Mouse (Mus musculus) liver, embryonic 13.5 days (tissue): Measurements from ENCODE around the gene Pde4a. TPM values are rescaled to one million over a fixed set of nuclear protein-coding genes. Genes with fewer than 3 reads are reported as not detected.
A peak's percentile ranks its signal among the peaks of the same experiment; 100 is the strongest.

Source experiments
- ATAC-seq: fragments of 200-750 bp; cut with Nextera tagmentation; 2 replicates; pipeline ENCODE4 v1.8.0; 2017; ENCODE audit warnings: low read depth, mild to moderate bottlenecking, moderate number of reproducible peaks, moderate library complexity
- DNase-seq: peaks from one replicate; pipeline ENCODE4 v3.0.0; 2022
- H3K27ac ChIP-seq: fragments of 300-500 bp; sonication (generic); 2 replicates; pipeline ENCODE4 v1.5.1; 2015; ENCODE audit warnings: moderate library complexity, mild to moderate bottlenecking, inconsistent platforms
- H3K27me3 ChIP-seq: fragments of 300-500 bp; sonication (generic); 2 replicates; pipeline ENCODE4 v1.6.1; 2015; ENCODE audit warnings: mild to moderate bottlenecking, inconsistent platforms
- H3K36me3 ChIP-seq: fragments of 300-500 bp; sonication (generic); 2 replicates; pipeline ENCODE4 v1.6.1; 2015; ENCODE audit warnings: mild to moderate bottlenecking, inconsistent platforms
- H3K4me1 ChIP-seq: fragments of 300-500 bp; sonication (generic); replicated peaks from 2 replicates; pipeline ENCODE4 v1.6.1; 2015; ENCODE audit warnings: inconsistent platforms
- H3K4me2 ChIP-seq: fragments of 300-500 bp; sonication (generic); 2 replicates; pipeline ENCODE4 v1.6.1; 2015; ENCODE audit warnings: inconsistent platforms, mild to moderate bottlenecking, moderate library complexity
- H3K4me3 ChIP-seq: fragments of 300-500 bp; sonication (generic); replicated peaks from 2 replicates; pipeline ENCODE4 v1.5.1; 2015; ENCODE audit warnings: mild to moderate bottlenecking, inconsistent platforms
- H3K9ac ChIP-seq: fragments of 300-500 bp; sonication (generic); 2 replicates; pipeline ENCODE4 v1.6.1; 2015; ENCODE audit warnings: mild to moderate bottlenecking, inconsistent platforms
- H3K9me3 ChIP-seq: fragments of 300-500 bp; sonication (generic); replicated peaks from 2 replicates; pipeline ENCODE4 v1.6.1; 2016; ENCODE audit warnings: inconsistent platforms
- WGBS: fragments of 180-500 bp; shearing (Covaris S2); methylation state at CpG from one replicate; pipeline ENCODE4 v1.1.7; 2015; ENCODE audit not compliant: insufficient replicate concordance; 5-methylcytosine and 5-hydroxymethylcytosine counted together
- polyA plus RNA-seq: library from polyadenylated mRNA; unstranded; fragments of >200 nt; fragmentation: Nextera tagmentation; extraction: Ambion mirVana; gene quantifications from 2 replicates; pipeline ENCODE4 v1.2.1, GENCODE M21; 2015

The Pde4a gene
- polyA plus RNA-seq, 1 experiment from 2014 or later: 2.0 TPM

DNA sequence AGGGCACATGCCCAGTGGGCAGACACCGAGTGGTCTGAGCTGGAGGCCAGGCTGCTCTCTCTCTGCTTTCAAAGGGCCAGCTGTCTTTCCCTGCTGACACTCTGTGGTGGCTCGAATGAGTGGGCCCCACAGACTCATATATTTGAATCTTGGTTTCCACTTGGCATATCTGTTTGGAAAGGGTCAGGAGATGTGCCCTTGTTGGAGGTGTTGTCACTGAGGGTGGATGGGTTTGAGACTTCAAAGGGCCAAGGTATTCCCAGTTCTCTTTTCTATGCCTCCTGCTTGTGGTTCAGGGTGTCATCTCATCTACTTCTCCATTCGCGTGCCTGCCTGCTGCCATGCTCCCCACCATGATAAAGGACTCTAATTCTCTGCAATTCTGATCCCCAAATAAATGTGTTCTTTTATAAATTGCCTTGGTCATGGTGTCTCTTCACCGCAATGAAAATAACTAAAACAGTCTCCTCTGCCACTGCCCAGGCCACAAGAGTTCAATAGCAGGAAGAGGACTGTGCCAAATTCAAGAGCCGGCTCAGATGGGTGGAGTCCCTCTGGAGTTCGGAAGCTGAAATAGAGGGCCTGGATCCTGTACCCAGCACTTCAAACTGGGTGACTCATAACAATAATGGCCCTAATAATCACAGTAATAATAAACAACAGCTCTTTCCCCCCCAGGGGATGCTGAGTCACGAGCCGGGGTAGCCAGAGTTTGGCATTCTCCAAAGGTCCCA is 30.8 kb upstream of the Pde4a start:
- 58% methylated on average over 9 of the region's 9 CpGs for WGBS
- ATAC-seq: no peak
- no peak overlapping the region for H3K27ac ChIP-seq

GRCm38 (mm10) chr9:21135329-21135890 is 30.1 kb upstream of the Pde4a start:
- H3K4me3 ChIP-seq: no peak overlapping the region
- peaks cover 29% of the 10 kb centered on the region for H3K36me3 ChIP-seq
- 58% methylated on average over 4 of the region's 4 CpGs for WGBS
- H3K27me3 ChIP-seq: no peaks in the 10 kb centered on the region
- peaks cover 43% of the 10 kb centered on the region for H3K4me1 ChIP-seq
- no peaks in the 10 kb centered on the region for H3K9me3 ChIP-seq
- no peak overlapping the region for H3K4me2 ChIP-seq
- no peak overlapping the region for H3K9ac ChIP-seq
- no peak for ATAC-seq
- DNase-seq: no peak
- H3K27ac ChIP-seq: no peak overlapping the region

More for the DNA sequence above, 30.8 kb upstream of the Pde4a start:
- H3K9me3 ChIP-seq: no peaks in the 10 kb centered on the region
- no peaks in the 10 kb centered on the region for H3K27me3 ChIP-seq
- H3K4me3 ChIP-seq: no peak overlapping the region
- H3K4me2 ChIP-seq: no peak overlapping the region
- peaks cover 23% of the 10 kb centered on the region for H3K36me3 ChIP-seq
- H3K4me1 ChIP-seq: peaks cover 47% of the 10 kb centered on the region
- no peak overlapping the region for H3K9ac ChIP-seq
- no peak for DNase-seq

GRCm38 (mm10) chr9:21135941-21136381 is 29.6 kb upstream of the Pde4a start:
- DNase-seq (no peak), ATAC-seq (no peak)
- Histone ChIP-seq H3K36me3 (peaks cover 35% of the 10 kb centered on the region), H3K27me3 (no peaks in the 10 kb centered on the region), H3K4me3 (no peak overlapping the region), H3K9ac (0 out of 2 replicates have a peak overlapping the region, but pooled peaks have one; percentile 10), H3K27ac (peak overlapping the region; percentile 31; the same call in 1 of the 2 replicates), H3K4me1 (peaks cover 38% of the 10 kb centered on the region), H3K4me2 (no peak overlapping the region), H3K9me3 (no peaks in the 10 kb centered on the region)
- 48% methylated on average over 1 of the region's 1 CpGs for WGBS

GRCm38 (mm10) chr9:21136401-21136800 is 29.1 kb upstream of the Pde4a start:
- DNase-seq: no peak
- Histone ChIP-seq H3K9ac (0 out of 2 replicates have a peak overlapping the region, but pooled peaks have one; percentile 10), H3K4me1 (peaks cover 34% of the 10 kb centered on the region), H3K36me3 (peaks cover 39% of the 10 kb centered on the region), H3K4me3 (no peak overlapping the region), H3K27me3 (no peaks in the 10 kb centered on the region), H3K27ac (peak overlapping the region; percentile 31; the same call in 1 of the 2 replicates), H3K9me3 (no peaks in the 10 kb centered on the region), H3K4me2 (no peak overlapping the region)
- WGBS: 38% methylated on average over 6 of the region's 6 CpGs
- ATAC-seq: no peak

DNA sequence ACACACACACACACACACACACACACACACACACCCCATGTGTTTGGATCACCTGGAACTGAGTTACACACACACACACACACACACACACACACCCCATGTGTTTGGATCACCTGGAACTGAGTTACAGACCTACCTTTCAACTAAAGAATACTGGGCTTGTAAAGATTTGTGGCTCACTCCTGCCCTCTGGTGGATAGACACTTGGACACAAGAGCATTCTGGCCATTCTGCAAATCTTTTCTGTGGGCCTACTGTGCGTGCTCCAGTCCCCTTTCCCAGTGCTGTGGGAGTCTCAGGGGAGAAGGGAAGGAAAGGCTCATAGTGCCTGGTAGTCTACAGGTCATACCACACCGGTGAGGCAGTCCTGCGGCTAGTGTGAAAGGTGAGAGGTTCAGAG is 28.3 kb upstream of the Pde4a start:
- Histone ChIP-seq H3K36me3 (peaks cover 47% of the 10 kb centered on the region), H3K27ac (peak overlapping the region; percentile 29; the same call in 1 of the 2 replicates), H3K9me3 (no peaks in the 10 kb centered on the region), H3K4me3 (no peak overlapping the region), H3K9ac (no peak overlapping the region), H3K27me3 (no peaks in the 10 kb centered on the region), H3K4me1 (peaks cover 28% of the 10 kb centered on the region), H3K4me2 (no peak overlapping the region)
- DNase-seq (peak; percentile 40), ATAC-seq (peak; percentile 21)
- WGBS: 42% methylated on average over 3 of the region's 3 CpGs

GRCm38 (mm10) chr9:21138386-21138785 is 27.1 kb upstream of the Pde4a start:
- 64% methylated on average over 4 of the region's 4 CpGs for WGBS
- H3K9ac ChIP-seq: no peak overlapping the region

DNA sequence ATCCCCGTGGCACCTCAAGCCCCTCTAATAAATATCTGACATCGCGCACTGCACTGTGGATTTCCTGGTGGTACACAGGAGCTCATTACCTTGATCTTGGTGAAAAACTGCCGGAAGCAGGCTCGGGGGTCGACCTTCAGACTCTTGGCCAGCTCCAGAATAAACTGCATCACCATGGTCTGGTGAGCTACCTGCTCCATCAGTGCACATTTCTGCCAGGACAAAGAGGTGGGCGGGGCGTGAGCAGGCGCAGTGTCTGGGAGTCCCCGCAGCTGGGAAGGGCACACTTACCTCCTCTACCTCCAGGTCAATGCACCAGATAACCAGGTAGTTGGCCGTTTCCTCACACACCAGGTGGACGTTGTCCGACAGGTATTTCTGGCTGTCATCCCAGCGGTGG is 23.6 kb upstream of the Pde4a start:
- ATAC-seq (no peak), DNase-seq (no peak)
- WGBS: 88% methylated on average over 14 of the region's 14 CpGs
- no peak overlapping the region for H3K4me2 ChIP-seq
- no peak overlapping the region for H3K4me3 ChIP-seq
- no peak overlapping the region for H3K27ac ChIP-seq
- peaks cover 22% of the 10 kb centered on the region for H3K4me1 ChIP-seq
- H3K27me3 ChIP-seq: no peaks in the 10 kb centered on the region
- no peak overlapping the region for H3K9ac ChIP-seq
- H3K36me3 ChIP-seq: peaks cover 92% of the 10 kb centered on the region
- no peaks in the 10 kb centered on the region for H3K9me3 ChIP-seq

More at GRCm38 (mm10) chr9:21138386-21138785, 27.1 kb upstream of the Pde4a start:
- Histone ChIP-seq H3K4me3 (no peak overlapping the region), H3K27ac (peak overlapping the region; percentile 29), H3K4me1 (peaks cover 23% of the 10 kb centered on the region), H3K4me2 (no peak overlapping the region), H3K36me3 (peaks cover 59% of the 10 kb centered on the region), H3K9me3 (no peaks in the 10 kb centered on the region), H3K27me3 (no peaks in the 10 kb centered on the region)
- DNase-seq: no peak
- no peak for ATAC-seq

DNA sequence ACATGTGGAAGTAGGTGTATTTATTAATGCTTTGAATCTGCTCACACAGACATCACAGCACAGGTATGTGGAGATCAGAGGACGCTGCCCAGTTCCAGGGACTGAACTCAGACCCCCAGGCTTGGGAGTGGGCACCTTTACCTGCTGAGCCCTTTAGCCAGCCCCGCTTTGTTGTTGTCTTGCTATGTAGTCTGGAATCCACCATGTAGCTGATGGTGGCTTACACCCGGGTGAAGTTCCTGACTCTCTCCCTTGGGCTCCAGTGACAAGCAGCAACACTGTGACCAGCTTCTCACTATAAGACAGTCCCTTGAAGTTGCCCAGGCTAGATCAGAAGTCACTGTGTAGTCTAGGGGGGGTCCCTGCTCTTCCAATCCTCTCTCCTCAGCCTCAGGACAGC is 21.2 kb upstream of the Pde4a start:
- 91% methylated on average over 3 of the region's 3 CpGs for WGBS

DNA sequence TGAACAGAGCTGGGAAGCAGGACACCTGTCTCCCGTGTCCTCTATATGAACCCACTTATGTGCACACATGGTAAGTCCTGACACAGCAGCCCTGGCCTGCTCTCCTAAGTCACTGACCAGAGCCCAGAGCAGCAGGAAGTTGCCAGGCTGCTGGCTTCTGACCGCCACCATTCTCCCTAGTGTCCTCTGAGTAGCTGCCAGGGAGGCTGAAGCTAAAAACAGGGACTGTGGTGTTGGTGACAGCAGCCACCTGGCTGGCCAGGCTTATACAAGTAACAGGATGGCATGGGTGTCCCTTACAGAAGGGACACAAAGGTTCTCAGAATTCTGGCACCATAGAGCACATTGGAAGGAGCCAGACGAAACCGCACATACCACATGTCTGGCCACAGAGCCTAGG is 20.1 kb upstream of the Pde4a start:
- Histone ChIP-seq H3K27ac (no peak overlapping the region), H3K9me3 (no peaks in the 10 kb centered on the region), H3K4me1 (peaks cover 49% of the 10 kb centered on the region), H3K4me2 (no peak overlapping the region), H3K36me3 (peaks cover 69% of the 10 kb centered on the region), H3K9ac (peak overlapping the region; percentile 34), H3K27me3 (no peaks in the 10 kb centered on the region), H3K4me3 (no peak overlapping the region)
- ATAC-seq (no peak), DNase-seq (no peak)
- 86% methylated on average over 4 of the region's 4 CpGs for WGBS

More for the DNA sequence above, 21.2 kb upstream of the Pde4a start:
- Histone ChIP-seq H3K4me2 (no peak overlapping the region), H3K4me1 (peaks cover 45% of the 10 kb centered on the region), H3K4me3 (no peak overlapping the region), H3K9me3 (no peaks in the 10 kb centered on the region), H3K27ac (no peak overlapping the region), H3K36me3 (peaks cover 79% of the 10 kb centered on the region), H3K9ac (no peak overlapping the region), H3K27me3 (no peaks in the 10 kb centered on the region)
- DNase-seq (no peak), ATAC-seq (no peak)

DNA sequence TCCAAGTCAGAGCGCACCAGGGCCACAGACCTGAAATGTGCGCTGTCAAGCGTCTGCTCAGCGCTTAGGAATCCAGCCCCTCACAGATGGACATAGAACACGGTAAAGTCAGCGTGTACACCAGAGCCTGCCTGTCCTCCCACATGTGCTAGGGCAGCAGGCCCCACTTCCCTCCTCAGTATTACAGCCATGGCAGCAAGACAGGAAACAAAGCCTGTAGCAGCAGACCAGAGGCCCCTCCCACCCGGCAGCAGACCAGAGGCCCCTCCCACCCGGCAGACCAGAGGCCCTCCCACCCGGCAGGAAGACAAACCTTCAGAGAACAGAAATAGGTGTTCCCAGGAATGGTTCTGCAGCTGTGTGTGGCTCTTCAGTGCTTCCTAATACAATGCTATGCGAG is 18.8 kb upstream of the Pde4a start:
- peak; percentile 30 for ATAC-seq
- no peak for DNase-seq
- Histone ChIP-seq H3K9ac (peak overlapping the region; percentile 56), H3K27me3 (no peaks in the 10 kb centered on the region), H3K27ac (peak overlapping the region; percentile 82; the same call in 1 of the 2 replicates), H3K4me1 (peaks cover 49% of the 10 kb centered on the region), H3K4me3 (peak overlapping the region; percentile 32), H3K9me3 (no peaks in the 10 kb centered on the region), H3K36me3 (peaks cover 56% of the 10 kb centered on the region), H3K4me2 (peak overlapping the region; percentile 85)
- WGBS: 26% methylated on average over 10 of the region's 10 CpGs

DNA sequence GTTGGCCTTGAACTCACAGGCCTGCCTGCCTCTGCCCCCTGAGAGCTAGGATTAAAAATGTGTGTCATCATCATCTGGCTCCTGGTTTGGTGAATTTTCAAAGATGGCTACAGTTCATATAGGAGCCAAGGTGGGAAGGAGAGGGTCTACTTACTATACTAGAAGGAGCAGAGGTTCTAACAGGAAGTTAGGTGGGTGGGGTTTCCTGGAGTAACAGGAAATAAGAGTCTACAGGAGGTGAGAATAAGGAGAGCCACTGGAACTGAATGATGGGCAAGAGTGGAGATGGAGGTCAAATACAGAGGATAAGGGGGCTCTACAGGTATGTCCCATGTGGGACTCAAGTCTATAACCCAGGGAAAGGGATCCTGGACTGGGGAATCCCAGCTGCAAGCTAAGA is 17.1 kb upstream of the Pde4a start:
- DNase-seq (no peak), ATAC-seq (no peak)
- H3K4me2 ChIP-seq: peak overlapping the region; percentile 85
- H3K9me3 ChIP-seq: no peaks in the 10 kb centered on the region
- H3K36me3 ChIP-seq: peaks cover 39% of the 10 kb centered on the region
- peak overlapping the region; percentile 92 for H3K4me3 ChIP-seq
- peak overlapping the region; percentile 92 for H3K9ac ChIP-seq
- peak overlapping the region; percentile 82 for H3K27ac ChIP-seq
- H3K4me1 ChIP-seq: peaks cover 60% of the 10 kb centered on the region
- H3K27me3 ChIP-seq: no peaks in the 10 kb centered on the region
